Mouse (Mus musculus) embryonic fibroblast, embryonic 13.5 days (primary cell): ENCODE data around the gene Myrfl.

Source experiments
- CTCF ChIP-seq: IDR thresholded peaks from 2 replicates; pipeline ENCODE4 v1.5.1; 2011; ENCODE audit warnings: mild to moderate bottlenecking, control low read depth, low read length, moderate library complexity, borderline replicate concordance; ENCODE audit not compliant: insufficient read depth
- POLR2A ChIP-seq: IDR thresholded peaks from 2 replicates; pipeline ENCODE4 v1.6.1; 2011; ENCODE audit warnings: low read depth, mild to moderate bottlenecking, control low read depth, low read length, moderate library complexity

GRCm38 (mm10) chr10:116895108-116895833 is 1.4 kb downstream of the Myrfl start:
- no peak for TF ChIP-seq POLR2A
- no peak for TF ChIP-seq CTCF
